Mouse (Mus musculus) gastrocnemius, postnatal 36 days (tissue): ENCODE data around the gene Gm13279. TPM values are rescaled to one million over a fixed set of nuclear protein-coding genes. Genes with fewer than 3 reads are reported as not detected.
"Not testable (repeated sequence)": the region's sequence is repeated elsewhere in the genome, so short reads cannot be mapped to it uniquely, and the experiment has no call there.

Experiments
- DNase-seq, 2 experiments: peaks; one replicate each; pipeline ENCODE4 v3.0.0; 2022
- intact Hi-C: fragments of 180-260 bp; cut with DNase I; formaldehyde crosslinking; loops from one replicate; pipeline ENCODE4 v1.15.1; 2025
- long read RNA-seq, 2 experiments: library from polyadenylated mRNA; stranded (forward); transcript quantifications; one replicate each; pipeline ENCODE4 v2.0.0; 2021
- total RNA-seq, 2 experiments: library from RNA; stranded (reverse); gene quantifications; 2 replicates each; pipeline ENCODE4 v1.2.3; 2021

Gm13279 gene
- not detected for total RNA-seq
- long read RNA-seq, experiment 1 = 0 reads
- long read RNA-seq, experiment 2 = 0 reads

DNA sequence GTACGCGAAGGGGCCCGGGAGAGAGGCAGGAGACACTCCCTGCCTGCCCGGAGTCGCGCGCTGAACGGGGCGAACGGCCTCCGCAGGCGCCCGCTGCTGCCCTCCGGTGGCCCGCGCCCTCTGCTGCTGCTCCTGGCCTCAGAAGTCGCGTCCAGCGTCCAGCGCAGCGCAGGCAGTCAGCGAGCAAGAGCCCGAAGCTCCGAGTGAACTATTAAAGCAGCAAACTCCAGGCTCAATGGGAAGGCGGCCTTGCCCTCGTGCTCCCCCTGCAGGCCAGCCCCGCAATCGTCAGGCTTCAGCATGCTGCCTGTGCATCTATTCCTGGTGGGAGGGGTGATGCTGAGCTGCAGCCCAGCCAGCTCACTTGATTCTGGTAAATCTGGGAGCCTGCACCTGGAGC, at the start of gene Gm13279:
Gene Gm13279 (plus strand): TSS at position 301 of the 400 bp plus-strand sequence.
- DNase-seq, intact Hi-C loops: not testable (repeated sequence)

- no peak for DNase-seq
- intact Hi-C loops = no loop called here
Observed at GRCm38 (mm10) chr4:88749926-88750325, 47.3 kb upstream of the Gm13279 start.

DNA sequence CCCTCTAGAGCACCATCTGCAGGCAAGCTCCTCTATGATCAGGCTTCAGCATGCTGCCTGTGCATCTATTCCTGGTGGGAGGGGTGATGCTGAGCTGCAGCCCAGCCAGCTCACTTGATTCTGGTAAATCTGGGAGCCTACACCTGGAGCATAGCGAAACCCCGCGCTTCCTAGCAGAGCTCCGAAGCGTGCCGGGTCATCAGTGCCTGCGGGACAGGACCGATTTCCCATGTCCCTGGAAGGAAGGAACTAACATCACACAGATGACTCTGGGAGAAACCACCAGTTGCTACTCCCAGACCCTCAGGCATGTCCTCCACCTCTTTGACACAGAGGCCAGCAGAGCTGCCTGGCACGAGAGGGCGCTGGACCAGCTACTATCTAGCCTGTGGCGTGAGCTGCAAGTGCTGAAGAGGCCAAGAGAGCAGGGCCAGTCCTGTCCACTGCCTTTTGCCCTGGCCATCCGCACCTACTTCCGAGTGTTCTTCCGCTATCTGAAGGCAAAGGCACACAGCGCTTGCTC, 42.3 kb upstream of the Gm13279 start, which contains the start of gene Gm13271:
Gene Gm13271 (plus strand): TSS at position 51 of the 523 bp plus-strand sequence.
- peak; percentile 59 to 71 for DNase-seq

DNA sequence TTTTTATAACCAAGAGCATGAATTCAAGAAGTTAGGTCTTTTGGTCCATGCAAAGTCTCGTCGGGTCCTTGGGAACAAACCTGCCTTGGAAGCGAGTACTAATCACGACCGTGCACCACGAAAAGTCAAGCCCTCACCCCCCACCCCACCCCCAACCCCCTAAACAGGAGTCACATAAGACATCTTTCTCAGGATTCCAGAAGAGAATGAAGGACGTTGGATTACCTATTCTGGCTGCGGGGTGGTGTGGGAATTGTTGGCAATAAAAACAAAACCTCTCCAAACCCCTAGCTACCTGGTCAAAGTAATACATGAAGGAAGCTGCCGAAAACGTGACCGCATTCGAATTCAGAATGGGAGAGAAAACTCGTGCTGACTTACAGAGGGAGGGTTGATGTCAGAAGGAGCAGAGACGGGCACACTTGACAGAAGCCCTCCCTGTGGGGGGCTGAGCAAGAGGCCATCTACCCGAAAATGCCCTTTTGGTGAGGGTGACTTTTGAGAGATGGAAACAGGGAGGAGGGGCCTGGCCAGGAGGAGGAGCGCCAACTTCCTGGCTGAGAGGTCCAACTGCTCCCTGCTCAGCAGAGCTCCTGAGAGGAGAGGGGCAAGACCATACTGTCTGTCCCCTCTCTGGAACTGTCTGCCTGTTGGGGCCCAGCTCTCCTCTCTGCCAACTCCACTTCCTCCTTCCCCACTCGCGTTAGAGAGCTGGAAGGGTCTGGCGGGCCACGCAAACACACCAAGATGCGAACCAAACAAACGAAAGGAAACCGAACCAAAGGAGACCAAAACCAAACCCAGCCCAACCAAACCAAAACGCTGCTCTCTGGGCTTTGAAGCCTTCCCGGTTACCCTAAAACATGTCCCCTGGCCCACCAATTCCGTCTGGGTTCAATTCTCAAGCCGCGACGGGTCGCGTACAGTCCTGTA, 40.4 kb upstream of the Gm13279 start:
- DNase-seq = peak in 1 of 2 experiments; percentile 25
- intact Hi-C loops = not testable (repeated sequence)

More for the DNA sequence above, 42.3 kb upstream of the Gm13279 start, which contains the start of gene Gm13271:
- intact Hi-C loops = not testable (repeated sequence)

- DNase-seq = peak; percentile 74 to 90
- intact Hi-C loops = not testable (repeated sequence)
Observed at GRCm38 (mm10) chr4:88757628-88758031, 39.6 kb upstream of the Gm13279 start.

GRCm38 (mm10) chr4:88758751-88759150, 38.4 kb upstream of the Gm13279 start:
- DNase-seq, intact Hi-C loops: not testable (repeated sequence)

DNA sequence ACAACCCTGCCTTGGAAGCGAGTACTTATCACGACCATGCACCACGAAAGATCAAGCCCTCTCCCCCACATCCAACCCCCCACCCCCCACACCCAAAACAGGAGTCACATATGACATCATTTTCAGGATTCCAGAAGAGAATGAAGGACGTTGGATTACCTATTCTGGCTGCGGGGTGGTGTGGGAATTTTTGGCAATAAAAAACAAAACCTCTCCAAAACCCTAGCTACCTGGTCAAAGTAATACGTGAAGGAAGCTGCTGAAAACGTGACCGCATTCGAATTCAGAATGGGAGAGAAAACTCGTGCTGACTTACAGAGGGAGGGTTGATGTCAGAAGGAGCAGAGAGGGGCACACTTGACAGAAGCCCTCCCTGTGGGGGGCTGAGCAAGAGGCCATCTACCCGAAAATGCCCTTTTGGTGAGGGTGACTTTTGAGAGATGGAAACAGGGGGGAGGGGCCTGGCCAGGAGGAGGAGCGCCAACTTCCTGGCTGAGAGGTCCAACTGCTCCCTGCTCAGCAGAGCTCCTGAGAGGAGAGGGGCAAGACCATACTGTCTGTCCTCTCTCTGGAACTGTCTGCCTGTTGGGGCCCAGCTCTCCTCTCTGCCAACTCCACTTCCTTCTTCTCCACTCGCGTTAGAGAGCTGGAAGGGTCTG, 37.5 kb upstream of the Gm13279 start, which contains the start of gene Gm13283:
Gene Gm13283 (plus strand): TSS at position 510 of the 659 bp plus-strand sequence.
- intact Hi-C loops, DNase-seq: not testable (repeated sequence)

DNA sequence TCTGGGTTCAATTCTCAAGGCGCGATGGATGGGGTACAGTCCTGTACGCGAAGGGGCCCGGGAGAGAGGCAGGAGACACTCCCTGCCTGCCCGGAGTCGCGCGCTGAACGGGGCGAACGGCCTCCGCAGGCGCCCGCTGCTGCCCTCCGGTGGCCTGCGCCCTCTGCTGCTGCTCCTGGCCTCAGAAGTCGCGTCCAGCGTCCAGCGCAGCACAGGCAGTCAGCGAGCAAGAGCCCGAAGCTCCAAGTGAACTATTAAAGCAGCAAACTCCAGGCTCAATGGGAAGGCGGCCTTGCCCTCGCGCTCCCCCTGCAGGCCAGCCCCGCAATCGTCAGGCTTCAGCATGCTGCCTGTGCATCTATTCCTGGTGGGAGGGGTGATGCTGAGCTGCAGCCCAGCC, 36.8 kb upstream of the Gm13279 start:
- intact Hi-C loops = not testable (repeated sequence)
- peak; percentile 65 to 71 for DNase-seq

DNA sequence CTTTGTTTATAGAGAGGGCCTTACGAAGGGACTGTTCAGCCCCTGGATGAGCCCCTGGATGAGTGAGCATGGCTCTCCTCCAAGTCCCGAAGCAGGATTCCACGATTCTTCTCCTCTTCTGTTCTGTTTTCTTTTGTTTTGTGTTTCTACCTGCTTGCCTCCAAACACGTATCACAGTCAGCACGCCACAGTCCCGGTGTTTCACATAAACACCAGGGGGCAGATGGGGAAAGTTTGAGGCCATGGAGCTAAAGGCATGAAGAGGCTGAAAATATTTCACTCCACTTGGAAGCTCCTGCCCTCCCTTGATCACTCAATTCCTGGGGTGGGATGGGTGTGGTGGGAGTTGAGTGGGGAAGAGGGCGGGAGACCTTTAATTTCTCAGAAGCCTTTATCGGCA, 35.4 kb upstream of the Gm13279 start:
- DNase-seq = peak; percentile 55 to 68
- intact Hi-C loops = not testable (repeated sequence)

DNA sequence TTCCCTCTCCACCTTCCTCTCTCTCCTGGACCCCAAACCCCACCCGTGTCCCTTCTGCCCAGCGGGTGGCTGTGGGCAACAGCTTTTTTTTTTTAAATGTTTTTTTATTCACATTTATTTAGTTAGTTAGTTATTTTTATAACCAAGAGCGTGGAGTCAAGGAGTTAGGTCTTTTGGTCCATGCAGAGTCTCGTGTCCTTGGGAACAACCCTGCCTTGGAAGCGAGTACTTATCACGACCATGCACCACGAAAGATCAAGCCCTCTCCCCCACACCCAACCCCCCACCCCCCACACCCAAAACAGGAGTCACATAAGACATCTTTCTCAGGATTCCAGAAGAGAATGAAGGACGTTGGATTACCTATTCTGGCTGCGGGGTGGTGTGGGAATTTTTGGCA, 34.9 kb upstream of the Gm13279 start:
- DNase-seq, intact Hi-C loops: not testable (repeated sequence)

DNA sequence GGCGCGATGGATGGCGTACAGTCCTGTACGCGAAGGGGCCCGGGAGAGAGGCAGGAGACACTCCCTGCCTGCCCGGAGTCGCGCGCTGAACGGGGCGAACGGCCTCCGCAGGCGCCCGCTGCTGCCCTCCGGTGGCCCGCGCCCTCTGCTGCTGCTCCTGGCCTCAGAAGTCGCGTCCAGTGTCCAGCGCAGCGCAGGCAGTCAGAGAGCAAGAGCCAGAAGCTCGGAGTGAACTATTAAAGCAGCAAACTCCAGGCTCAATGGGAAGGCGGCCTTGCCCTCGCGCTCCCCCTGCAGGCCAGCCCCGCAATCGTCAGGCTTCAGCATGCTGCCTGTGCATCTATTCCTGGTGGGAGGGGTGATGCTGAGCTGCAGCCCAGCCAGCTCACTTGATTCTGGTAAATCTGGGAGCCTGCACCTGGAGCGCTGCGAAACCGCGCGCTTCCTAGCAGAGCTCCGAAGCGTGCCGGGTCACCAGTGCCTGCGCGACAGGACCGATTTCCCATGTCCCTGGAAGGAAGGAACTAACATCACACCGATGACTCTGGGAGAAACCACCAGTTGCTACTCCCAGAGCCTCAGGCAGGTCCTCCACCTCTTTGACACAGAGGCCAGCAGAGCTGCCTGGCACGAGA, 33.7 kb upstream of the Gm13279 start:
- intact Hi-C loops = not testable (repeated sequence)

GRCm38 (mm10) chr4:88773534-88773933, 23.7 kb upstream of the Gm13279 start, which contains the start of gene Gm13290:
Gene Gm13290, plus strand, starts transcription at chr4:88773834.
- intact Hi-C loops, DNase-seq: not testable (repeated sequence)

More for the DNA sequence above, 33.7 kb upstream of the Gm13279 start:
- peak; percentile 38 to 46 for DNase-seq

DNA sequence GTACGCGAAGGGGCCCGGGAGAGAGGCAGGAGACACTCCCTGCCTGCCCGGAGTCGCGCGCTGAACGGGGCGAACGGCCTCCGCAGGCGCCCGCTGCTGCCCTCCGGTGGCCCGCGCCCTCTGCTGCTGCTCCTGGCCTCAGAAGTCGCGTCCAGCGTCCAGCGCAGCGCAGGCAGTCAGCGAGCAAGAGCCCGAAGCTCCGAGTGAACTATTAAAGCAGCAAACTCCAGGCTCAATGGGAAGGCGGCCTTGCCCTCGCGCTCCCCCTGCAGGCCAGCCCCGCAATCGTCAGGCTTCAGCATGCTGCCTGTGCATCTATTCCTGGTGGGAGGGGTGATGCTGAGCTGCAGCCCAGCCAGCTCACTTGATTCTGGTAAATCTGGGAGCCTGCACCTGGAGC, 20.6 kb upstream of the Gm13279 start, which contains the start of gene Gm13289:
Gene Gm13289 (plus strand): TSS at position 301 of the 400 bp plus-strand sequence.
- DNase-seq, intact Hi-C loops: not testable (repeated sequence)

DNA sequence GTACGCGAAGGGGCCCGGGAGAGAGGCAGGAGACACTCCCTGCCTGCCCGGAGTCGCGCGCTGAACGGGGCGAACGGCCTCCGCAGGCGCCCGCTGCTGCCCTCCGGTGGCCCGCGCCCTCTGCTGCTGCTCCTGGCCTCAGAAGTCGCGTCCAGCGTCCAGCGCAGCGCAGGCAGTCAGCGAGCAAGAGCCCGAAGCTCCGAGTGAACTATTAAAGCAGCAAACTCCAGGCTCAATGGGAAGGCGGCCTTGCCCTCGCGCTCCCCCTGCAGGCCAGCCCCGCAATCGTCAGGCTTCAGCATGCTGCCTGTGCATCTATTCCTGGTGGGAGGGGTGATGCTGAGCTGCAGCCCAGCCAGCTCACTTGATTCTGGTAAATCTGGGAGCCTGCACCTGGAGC, 17.6 kb upstream of the Gm13279 start, which contains the start of gene Gm13272:
Gene Gm13272 (plus strand): TSS at position 301 of the 400 bp plus-strand sequence.
- DNase-seq, intact Hi-C loops: not testable (repeated sequence)

GRCm38 (mm10) chr4:88780320-88780719, 16.9 kb upstream of the Gm13279 start:
- intact Hi-C loops, DNase-seq: not testable (repeated sequence)

- DNase-seq = not testable (repeated sequence)
Observed at GRCm38 (mm10) chr4:88781831-88782230, 15.4 kb upstream of the Gm13279 start, which contains the start of gene Ifnz. Gene Ifnz, plus strand, starts transcription at chr4:88782131.

GRCm38 (mm10) chr4:88782335-88782734, 14.9 kb upstream of the Gm13279 start:
- intact Hi-C loops, DNase-seq: not testable (repeated sequence)

More at GRCm38 (mm10) chr4:88781831-88782230, 15.4 kb upstream of the Gm13279 start, which contains the start of gene Ifnz:
- intact Hi-C loops = not testable (repeated sequence)

DNA sequence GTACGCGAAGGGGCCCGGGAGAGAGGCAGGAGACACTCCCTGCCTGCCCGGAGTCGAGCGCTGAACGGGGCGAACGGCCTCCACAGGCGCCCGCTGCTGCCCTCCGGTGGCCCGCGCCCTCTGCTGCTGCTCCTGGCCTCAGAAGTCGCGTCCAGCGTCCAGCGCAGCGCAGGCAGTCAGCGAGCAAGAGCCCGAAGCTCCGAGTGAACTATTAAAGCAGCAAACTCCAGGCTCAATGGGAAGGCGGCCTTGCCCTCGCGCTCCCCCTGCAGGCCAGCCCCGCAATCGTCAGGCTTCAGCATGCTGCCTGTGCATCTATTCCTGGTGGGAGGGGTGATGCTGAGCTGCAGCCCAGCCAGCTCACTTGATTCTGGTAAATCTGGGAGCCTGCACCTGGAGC, 11.8 kb upstream of the Gm13279 start, which contains the start of gene Gm13276:
Gene Gm13276 (plus strand): TSS at position 301 of the 400 bp plus-strand sequence.
- intact Hi-C loops, DNase-seq: not testable (repeated sequence)

- intact Hi-C loops = not testable (repeated sequence)
- peak; percentile 34 to 63 for DNase-seq
Observed at GRCm38 (mm10) chr4:88788402-88788801, 8.8 kb upstream of the Gm13279 start, which contains the start of gene Gm13277. Gene Gm13277, plus strand, starts transcription at chr4:88788632.
